Mouse (Mus musculus): ENCODE measurements around the gene Cep170b.

Gene Cep170b

DNA sequence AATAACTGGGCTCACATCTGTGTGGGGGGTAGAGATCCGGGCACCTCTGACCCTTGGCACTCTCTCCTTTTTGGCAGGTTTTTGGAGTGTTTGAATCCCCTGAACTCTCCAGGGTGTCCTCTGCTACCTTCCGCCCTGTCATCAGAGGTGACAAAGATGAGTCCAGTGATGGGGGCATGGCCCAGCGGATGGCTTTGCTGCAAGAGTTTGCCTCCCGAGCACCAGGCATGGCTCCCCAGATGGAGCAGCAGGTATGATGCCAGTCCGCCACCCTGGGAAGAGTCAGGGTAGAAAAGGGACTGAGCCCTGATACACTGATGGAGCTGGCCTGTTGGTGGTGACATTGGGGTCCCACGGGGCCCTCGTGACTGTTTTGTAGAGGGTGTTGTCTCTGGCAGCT is 16.8 kb downstream of the Cep170b start:
- no peak for DNase-seq (ENCODE audit: low spot score)

DNA sequence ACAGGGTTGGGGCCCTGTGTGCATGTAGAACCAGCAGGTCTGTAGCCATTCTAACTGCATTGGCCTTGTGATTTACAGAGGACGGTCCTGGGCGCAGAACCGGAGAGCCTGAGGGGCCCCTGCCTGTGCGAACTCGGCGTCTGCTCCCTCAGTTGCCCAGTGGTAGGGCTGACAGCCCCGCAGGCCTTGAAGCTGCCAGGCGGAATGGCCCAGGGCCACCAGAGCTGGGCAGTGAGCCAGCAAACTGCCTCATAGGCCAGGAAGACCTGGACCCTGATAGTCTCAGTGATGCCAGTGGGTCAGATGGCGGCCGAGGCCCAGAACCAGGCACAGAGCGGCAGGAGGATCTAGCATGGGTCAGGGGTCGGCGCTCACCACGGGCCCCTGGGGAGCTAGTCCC is 17.5 kb downstream of the Cep170b start:
- no peak for DNase-seq (ENCODE audit: low spot score)

DNA sequence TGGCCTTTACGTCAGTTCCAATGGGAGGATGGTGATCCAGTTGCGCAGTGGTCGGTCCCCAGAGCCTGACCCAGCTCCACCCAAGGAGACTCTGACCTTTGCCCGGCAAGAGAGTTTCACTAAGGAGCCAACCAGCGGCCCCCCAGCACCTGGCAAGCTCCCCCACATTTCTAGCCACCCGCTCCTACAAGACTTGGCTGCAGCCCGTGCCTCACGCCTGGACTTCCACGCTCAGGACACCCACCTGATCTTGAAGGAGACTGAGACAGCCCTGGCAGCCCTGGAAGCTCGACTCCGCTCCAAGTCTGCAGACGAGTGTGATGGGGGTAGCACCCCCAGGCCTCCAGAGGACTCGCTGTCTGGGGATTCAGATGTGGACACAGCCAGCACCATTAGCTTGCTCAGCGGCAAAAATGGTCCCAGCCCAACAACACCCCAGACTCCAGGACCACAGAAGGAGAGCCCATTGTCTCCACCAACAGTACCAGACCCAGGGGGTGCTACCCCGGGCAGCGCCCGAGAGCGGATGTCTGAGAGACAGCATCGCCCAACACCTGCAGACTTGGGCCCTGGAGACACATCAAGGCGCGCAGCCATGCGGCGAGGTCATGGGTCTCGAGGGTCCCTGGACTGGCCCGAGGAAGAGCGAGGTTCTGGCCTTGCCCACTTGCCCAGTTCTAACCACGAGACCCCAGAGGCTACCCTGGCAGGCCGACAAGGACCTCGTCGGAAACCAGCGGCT is 18.2 kb downstream of the Cep170b start:
- no peak for DNase-seq (ENCODE audit: low spot score)

- no peak for DNase-seq (ENCODE audit: low spot score)
These were observed 18.8 kb downstream of the Cep170b start for GRCm38 (mm10) chr12:112739023-112739568.

GRCm38 (mm10) chr12:112742768-112743167 is 22.5 kb downstream of the Cep170b start:
- DNase-seq (ENCODE audit: low spot score): no peak

- peak; percentile 66 for DNase-seq (ENCODE audit: low spot score)
These were observed 23.1 kb downstream of the Cep170b start for GRCm38 (mm10) chr12:112743168-112743975.

DNA sequence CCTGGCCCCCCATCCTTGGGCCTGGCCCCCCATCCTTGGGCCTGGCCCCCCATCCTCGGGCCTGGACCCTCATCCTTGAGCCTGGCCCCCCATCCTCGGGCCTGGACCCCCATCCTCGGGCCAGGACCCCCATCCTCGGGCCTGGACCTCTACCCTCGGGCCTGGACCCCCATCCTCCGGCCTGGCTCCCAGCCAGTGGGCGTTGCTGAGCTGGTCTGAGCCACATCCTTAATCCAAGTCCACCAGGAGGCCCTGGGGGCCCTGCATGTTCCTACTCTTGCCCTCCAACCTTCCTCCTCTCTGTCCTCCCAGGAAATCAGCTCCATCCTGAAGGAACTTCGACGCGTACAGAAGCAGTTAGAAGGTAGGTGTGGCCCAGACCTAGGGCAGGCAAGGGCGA is 24.0 kb downstream of the Cep170b start:
- DNase-seq (ENCODE audit: low spot score): no peak

- no peak for DNase-seq (ENCODE audit: low spot score)
These were observed 24.8 kb downstream of the Cep170b start for GRCm38 (mm10) chr12:112744891-112745580.

DNA sequence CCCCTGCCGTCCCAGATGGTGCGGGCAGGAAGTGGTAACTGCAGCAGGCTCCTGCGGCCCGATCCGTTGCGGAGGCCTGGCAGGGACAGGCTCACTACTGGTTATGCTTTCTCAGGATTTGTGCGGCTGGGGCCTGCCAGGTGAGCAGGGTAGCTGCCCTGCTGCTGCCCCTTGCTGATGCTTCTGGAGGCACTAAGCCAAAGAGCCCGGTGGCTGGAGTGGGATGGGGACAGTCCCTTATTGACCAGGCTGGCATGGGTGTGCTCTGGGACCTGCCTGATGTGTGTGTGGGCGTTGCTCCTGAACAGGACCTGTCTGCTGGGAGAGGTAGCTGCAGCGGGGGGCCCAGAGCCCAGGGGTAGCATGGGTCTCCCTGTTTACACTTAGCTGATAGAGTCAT is 25.5 kb downstream of the Cep170b start:
- DNase-seq (ENCODE audit: low spot score): no peak

DNA sequence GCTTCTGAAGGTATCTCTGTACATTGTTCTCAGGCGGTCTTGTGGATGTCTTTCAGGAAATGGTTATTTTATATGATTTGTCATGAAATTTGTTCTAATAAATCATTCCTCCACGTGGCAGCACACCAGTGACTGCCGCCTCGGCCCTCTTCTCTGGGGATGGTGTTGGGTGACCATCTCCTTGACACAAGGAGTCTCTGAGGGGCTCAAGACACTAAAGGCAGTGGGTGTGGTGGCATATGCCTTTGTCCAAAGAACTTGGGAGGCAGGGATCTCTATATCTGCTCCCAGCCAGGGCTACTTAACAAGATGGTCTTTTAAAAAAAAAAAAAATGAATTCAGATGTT is 26.2 kb downstream of the Cep170b start:
- peak; percentile 41 for DNase-seq (ENCODE audit: low spot score)

DNA sequence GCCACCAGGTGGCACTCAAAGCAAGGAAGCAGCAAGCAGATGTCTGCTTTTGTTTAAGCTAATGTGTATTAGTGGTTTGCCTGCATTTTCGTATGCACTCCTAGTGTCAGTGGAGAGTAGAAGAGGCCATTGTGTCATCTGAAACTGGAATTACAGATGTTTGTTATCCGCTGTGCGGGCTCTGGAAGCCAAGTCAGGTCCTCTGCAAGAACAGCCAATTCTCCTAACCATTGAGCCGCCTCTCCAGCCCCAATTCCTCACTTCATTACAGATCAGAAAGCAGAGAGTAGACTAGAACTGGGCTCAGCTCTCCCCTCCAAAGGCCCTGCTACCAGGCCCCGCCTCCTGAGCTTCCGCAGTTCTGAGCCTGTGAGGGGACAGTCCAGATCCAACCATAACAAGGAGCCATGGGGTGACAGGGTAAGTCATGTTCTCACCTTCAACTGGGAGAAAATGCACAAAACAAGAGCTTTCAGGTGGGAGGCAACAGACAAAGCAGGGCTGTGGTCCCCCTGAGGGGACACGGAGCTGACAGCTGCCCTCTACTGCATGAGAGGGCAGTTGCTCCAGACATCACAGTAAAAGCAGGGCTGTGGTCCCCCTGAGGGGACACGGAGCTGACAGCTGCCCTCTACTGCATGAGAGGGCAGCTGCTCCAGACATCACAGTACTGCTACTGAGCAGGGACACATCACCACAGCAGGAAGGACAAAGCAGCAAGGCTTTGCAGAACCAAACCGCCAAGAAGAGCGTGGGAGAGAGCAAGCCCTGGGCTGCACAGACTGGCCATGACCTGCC is 26.8 kb downstream of the Cep170b start:
- no peak for DNase-seq (ENCODE audit: low spot score)

DNA sequence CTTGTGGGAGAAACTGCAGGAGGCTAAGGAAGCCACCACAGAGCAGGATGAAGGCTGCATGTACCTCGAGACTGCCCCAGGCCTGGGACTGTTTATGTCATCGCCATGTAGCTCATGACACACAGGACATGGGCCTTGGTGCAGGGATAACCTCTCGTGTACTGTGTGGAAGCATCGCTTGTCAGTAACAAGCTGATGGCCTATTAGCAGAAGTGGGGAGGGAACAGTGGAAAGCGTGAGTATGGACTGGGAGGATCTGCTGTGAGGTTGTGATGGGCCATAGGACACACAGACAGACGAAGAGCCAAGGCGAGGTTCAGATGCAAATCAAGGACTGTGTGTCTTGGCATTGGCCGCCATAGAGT is 27.3 kb downstream of the Cep170b start:
- no peak for DNase-seq (ENCODE audit: low spot score)

- DNase-seq (ENCODE audit: low spot score): no peak
These were observed 30.7 kb downstream of the Cep170b start for GRCm38 (mm10) chr12:112750976-112751375.

GRCm38 (mm10) chr12:112752399-112752798 is 32.1 kb downstream of the Cep170b start:
- no peak for DNase-seq (ENCODE audit: low spot score)

DNA sequence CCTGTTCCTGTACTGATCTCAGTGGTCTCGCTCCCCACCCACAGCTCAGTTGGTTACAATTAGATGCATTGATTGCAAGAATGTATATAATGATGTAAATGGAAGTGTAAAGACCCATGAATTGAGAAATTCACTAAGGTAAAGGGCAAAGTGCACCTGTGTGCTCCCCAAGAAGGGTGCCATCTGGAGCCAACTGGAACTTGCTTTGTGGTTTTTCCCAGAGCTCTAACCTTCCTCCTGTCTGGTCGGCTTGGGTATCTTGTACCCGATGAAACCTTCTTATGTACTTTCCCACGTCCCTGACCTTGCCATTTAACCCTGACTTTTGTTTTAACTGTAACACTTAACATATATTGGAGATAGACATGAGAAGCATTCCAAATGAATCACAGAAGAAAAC is 35.6 kb downstream of the Cep170b start:
- DNase-seq (ENCODE audit: low spot score): no peak

GRCm38 (mm10) chr12:112757896-112758295 is 37.6 kb downstream of the Cep170b start:
- DNase-seq (ENCODE audit: low spot score): no peak

DNA sequence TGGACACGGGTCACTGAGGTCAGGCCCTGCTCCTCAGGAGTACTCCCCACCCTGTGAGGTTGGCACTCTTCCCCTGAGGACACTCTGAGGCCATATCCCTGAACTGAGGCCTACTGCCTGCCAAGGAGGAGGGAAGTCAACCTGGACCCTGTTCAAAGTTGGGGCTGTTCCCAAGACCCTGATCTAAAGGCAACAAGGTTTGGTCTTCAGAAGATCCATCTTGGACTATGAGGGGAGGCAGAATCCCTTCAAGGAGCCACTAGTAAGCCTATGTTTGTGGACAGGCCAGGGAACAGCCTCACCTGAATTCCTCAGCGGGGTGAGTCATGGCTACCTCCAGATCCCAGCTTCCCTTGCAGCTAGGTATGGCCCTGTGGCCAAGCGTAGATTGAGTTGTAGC is 39.2 kb downstream of the Cep170b start:
- no peak for DNase-seq (ENCODE audit: low spot score)

DNA sequence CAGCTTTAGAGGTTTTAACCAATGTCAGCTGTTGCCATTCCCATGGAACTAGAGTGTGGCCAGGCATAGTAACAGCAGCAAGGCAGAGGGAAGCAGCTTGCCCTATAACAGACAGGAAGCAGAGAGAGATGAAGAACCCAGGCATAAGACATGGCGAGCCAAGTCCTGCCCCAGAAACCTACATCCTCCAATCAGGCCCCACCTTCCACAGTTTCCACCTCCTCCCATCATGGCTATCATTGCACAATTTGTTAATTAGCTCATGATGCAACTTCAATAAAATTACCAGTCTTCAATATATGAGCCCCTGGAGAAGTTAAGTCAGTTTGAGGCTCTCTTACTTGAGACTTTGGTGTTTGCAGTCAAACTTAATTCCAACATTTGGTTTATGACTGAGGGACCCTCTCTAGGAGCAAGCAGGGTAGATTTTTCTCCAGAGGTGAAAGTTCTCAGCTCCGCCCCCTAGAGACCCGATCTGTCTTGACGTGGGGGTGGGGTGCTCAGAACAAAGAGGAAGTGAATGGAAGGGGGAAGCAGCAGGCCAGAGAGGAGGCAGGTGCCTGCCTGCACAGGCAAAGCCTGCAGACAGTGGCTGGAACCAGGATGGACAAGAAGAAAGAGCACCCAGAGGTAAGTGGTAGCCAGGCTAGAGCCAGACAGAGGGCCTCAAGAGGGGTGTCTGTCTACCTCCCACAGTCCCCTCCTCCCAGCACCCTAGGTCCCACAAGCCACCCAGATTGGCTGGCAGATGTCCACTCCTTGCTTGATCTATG is 40.1 kb downstream of the Cep170b start, which contains the start of gene Pld4:
Gene Pld4 (plus strand): TSS at position 502 of the 773 bp plus-strand sequence.
- no peak for DNase-seq (ENCODE audit: low spot score)

DNA sequence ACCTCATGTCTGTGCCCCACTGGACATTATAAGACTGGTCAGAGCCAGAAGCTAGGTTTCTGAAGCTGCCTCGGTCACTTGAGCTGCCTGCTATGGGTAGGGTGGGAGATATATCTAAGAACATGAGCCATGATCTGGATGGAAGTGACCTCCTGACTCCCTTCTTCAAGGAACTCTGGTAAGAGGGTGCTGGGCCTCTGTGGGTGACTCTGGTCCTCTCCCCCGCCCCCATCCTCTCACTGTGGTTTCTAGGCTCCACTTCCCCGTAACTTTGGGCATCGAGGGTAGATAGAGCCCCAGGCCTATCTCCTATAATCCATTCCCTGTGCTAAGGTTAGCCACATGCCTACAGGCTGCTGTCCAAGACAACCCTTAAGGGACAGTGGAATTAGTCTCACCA is 41.2 kb downstream of the Cep170b start:
- no peak for DNase-seq (ENCODE audit: low spot score)

DNA sequence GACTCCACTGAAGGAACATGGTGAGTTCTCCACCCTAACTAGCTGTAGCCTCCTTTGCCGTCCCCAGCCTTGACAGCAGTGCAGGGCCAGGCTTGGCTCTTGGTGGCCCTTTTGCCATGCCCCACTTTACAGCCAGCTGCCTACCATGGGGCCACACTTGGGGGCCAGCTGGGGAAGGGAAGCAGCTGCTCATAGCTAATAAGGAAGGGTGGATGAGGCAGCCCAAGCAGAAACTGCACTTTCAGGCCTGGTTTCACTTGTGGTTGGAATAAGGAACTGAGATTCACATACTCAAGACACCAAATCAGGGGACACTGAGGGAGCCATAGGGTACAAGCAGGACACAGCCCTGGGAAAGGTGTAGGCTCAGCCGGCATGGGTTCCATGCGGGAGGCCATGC is 41.8 kb downstream of the Cep170b start:
- no peak for DNase-seq (ENCODE audit: low spot score)

GRCm38 (mm10) chr12:112763176-112763575 is 42.9 kb downstream of the Cep170b start:
- DNase-seq (ENCODE audit: low spot score): no peak

All from yolk sac, embryonic 10.5 days (tissue).